In the genomic region with DNA sequence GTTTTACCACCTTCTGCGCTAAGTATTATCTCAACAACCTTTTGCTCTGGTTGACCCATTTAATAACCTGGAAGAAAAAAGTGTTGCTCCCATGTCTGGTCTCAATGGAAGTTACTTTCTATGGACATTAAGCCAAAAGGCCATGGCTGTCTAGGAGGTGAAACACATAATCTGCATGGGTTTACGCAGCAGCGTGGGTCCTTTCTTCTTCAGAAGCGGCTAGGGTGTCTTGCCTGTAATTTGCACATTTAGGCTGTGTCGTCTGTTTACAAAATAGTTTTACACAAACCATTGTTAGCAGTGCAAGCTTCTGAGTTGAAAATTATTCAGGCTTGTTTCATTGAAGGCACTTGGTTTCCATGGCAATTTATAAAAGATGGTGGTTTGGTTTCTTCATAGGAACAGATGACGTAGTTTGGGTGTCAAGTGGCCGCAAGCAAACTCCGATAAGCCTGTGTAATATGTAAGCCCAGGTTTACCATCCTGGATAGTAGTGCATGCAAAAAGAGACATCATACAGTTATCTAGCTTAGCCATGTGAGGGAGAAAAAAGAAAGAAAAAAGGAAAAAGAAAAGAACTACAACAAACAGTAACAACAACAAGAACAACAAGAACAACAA, we compare ENCODE assay signal across 13 mouse cellular contexts.
A peak's percentile ranks its signal among the peaks of the same experiment; 100 is the strongest.
DNase-seq lines count a peak whose midpoint lies in the region; ATAC-seq and TF ChIP-seq lines count a peak whose summit lies in the region.
"Had no signal": no experiment of that assay in that cellular context is flagged by ENCODE, and none has a peak within 500 bp of the region (broad histone marks: within the 10 kb centered on the region; RNA-seq: fewer than 3 reads in every experiment).

No protein-coding gene starts in this region.

- H3K4me2 ChIP-seq in midbrain, embryonic 14.5 days (ENCODE audit: low read length) = peak overlapping the region; percentile 35
- H3K4me2 ChIP-seq: liver, embryonic 13.5 days had no signal

- H3K4me1 ChIP-seq in testis, adult 2 months (ENCODE audit: control insufficient read depth, insufficient read depth, low read length) = no peaks in the 10 kb centered on the region; the same call in 1 of the 2 replicates
- H3K4me1 ChIP-seq in hindbrain, embryonic 10.5 days (replicated peaks) = peaks cover 15% of the 10 kb centered on the region; the same call in 1 of the 2 replicates
- peaks cover 11% of the 10 kb centered on the region; the same call in 1 of the 2 replicates for H3K4me1 ChIP-seq in midbrain, embryonic 14.5 days (ENCODE audit: control insufficient read depth, insufficient read depth, low read length)
- H3K4me1 ChIP-seq: liver, embryonic 13.5 days had no signal

- no peaks in the 10 kb centered on the region for H3K9me3 ChIP-seq in hindbrain, embryonic 10.5 days
- no peaks in the 10 kb centered on the region for H3K9me3 ChIP-seq in midbrain, embryonic 14.5 days (ENCODE audit: control insufficient read depth, low read length)
- H3K9me3 ChIP-seq: liver, embryonic 13.5 days had no signal

- no peaks in the 10 kb centered on the region for H3K36me3 ChIP-seq in testis, adult 2 months (ENCODE audit: control insufficient read depth, insufficient read depth, low read length)
- H3K36me3 ChIP-seq in hindbrain, embryonic 10.5 days = no peaks in the 10 kb centered on the region
- H3K36me3 ChIP-seq in midbrain, embryonic 14.5 days (ENCODE audit: control insufficient read depth, insufficient read depth, low read length) = no peaks in the 10 kb centered on the region
- H3K36me3 ChIP-seq: liver, embryonic 13.5 days had no signal

- no peak for TF ChIP-seq CTCF in testis, adult 2 months (IDR thresholded peaks at IDR 0.05; ENCODE audit: control insufficient read depth, insufficient read depth, insufficient replicate concordance, low read depth, low read length)

- no peak overlapping the region for H3K9ac ChIP-seq in midbrain, embryonic 14.5 days (replicated peaks; ENCODE audit: low read length)
- H3K9ac ChIP-seq: liver, embryonic 13.5 days had no signal

- intact Hi-C loops in left cerebral cortex, postnatal 25 days (cut with DNase I) = no loop called here

- no peak for DNase-seq in testis, postnatal 14 days (ENCODE audit: low spot score)
- peak; percentile 6 for DNase-seq in hindbrain, embryonic 10.5 days (ENCODE audit: low spot score)
- peak; percentile 59 for DNase-seq in midbrain, embryonic 14.5 days
- DNase-seq in heart, adult 8-10 months (ENCODE audit: low spot score) = no peak
- no peak for DNase-seq in left cerebral cortex, postnatal 25 days (ENCODE audit: low spot score in 2 of 2)
- DNase-seq: heart, adult 11 months; heart, postnatal 10 days; kidney, adult 18-20 months; liver, embryonic 13.5 days; lung, postnatal 14 days; thymus, adult 2 months had no signal

- no peak for TF ChIP-seq POLR2A in testis, adult 2 months (IDR thresholded peaks at IDR 0.05; ENCODE audit: control insufficient read depth, low read depth, low read length)

- ATAC-seq in midbrain, embryonic 14.5 days (ENCODE audit: low FRiP score, low TSS enrichment) = peak; percentile 68
- no peak for ATAC-seq in erythroid progenitor cell, adult 5-6 weeks (replicated peaks; ENCODE audit: low FRiP score, poor library complexity, severe bottlenecking)

- H3K27me3 ChIP-seq in testis, adult 2 months (ENCODE audit: control insufficient read depth, insufficient read depth, low read length) = no peaks in the 10 kb centered on the region
- no peaks in the 10 kb centered on the region for H3K27me3 ChIP-seq in hindbrain, embryonic 10.5 days (ENCODE audit: insufficient read depth, poor library complexity, severe bottlenecking)
- H3K27me3 ChIP-seq in midbrain, embryonic 14.5 days (ENCODE audit: control insufficient read depth, insufficient read depth, low read length) = no peaks in the 10 kb centered on the region
- H3K27me3 ChIP-seq: liver, embryonic 13.5 days had no signal

- H3K27ac ChIP-seq in testis, adult 2 months (ENCODE audit: control insufficient read depth, insufficient read depth, low read depth, low read length) = no peak overlapping the region
- no peak overlapping the region for H3K27ac ChIP-seq in hindbrain, embryonic 10.5 days
- 0 out of 2 replicates have a peak overlapping the region, but pooled peaks have one; percentile 13 for H3K27ac ChIP-seq in midbrain, embryonic 14.5 days (replicated peaks; ENCODE audit: low read depth, low read length)
- H3K27ac ChIP-seq: liver, embryonic 13.5 days had no signal

- H3K4me3 ChIP-seq in testis, adult 2 months (ENCODE audit: control insufficient read depth, low read depth, low read length) = peak overlapping the region; percentile 37; the same call in 1 of the 2 replicates
- H3K4me3 ChIP-seq in hindbrain, embryonic 10.5 days = no peak overlapping the region
- no peak overlapping the region for H3K4me3 ChIP-seq in midbrain, embryonic 14.5 days (replicated peaks; ENCODE audit: low read depth, low read length)
- H3K4me3 ChIP-seq: liver, embryonic 13.5 days had no signal

- WGBS in hindbrain, embryonic 10.5 days = 64% methylated on average over 8 of the region's 8 CpGs
- WGBS in midbrain, embryonic 14.5 days = 33% methylated on average over 8 of the region's 8 CpGs

Comparison
In these comparisons a context has a peak if more than half of its experiments do, and no peak if none do; other contexts are left out.
1. DNase-seq: peak in hindbrain, embryonic 10.5 days (single experiment) and midbrain, embryonic 14.5 days (single experiment); none in testis, postnatal 14 days (single experiment), heart, adult 8-10 months (single experiment) and left cerebral cortex, postnatal 25 days (0 of 2).